Mouse (Mus musculus) neutrophil, adult 59 days (primary cell): Measurements from ENCODE around the gene Capn1. TPM values are rescaled to one million over a fixed set of nuclear protein-coding genes. Genes with fewer than 3 reads are reported as not detected.

Experiments
- total RNA-seq, 2 experiments: library from RNA; stranded (reverse); gene quantifications; 1 replicate in 1 of 2; 2 replicates in 1 of 2; pipeline ENCODE4 v1.2.4; 2023

Gene Capn1
- total RNA-seq: 100 to 1,000 TPM; 247 to 265 TPM

GRCm38 (mm10) chr19:6015511-6016315 is at the start of gene Capn1:
Capn1 (minus strand) TSS chr19:6015897.

GRCm38 (mm10) chr19:6061021-6061533 is 45.4 kb upstream of the Capn1 start, which contains the start of gene Znhit2:
Znhit2 (plus strand) TSS chr19:6061192.

GRCm38 (mm10) chr19:6057313-6058096 is 41.8 kb upstream of the Capn1 start, which contains the start of the genes Mrpl49 and Fau:
Mrpl49 (minus strand) TSS chr19:6057785.
Fau (plus strand) TSS chr19:6057844.

GRCm38 (mm10) chr19:6046294-6047153 is 30.8 kb upstream of the Capn1 start, which contains the start of gene Syvn1:
Syvn1 (plus strand) TSS chr19:6046576.

GRCm38 (mm10) chr19:5986043-5986442 is 29.7 kb downstream of the Capn1 start, which contains the start of gene Slc22a20:
Slc22a20 (minus strand) TSS chr19:5986143.

GRCm38 (mm10) chr19:5963883-5964562 is 51.7 kb downstream of the Capn1 start, which contains the start of gene Pola2:
Pola2 (minus strand) TSS chr19:5964202.

Other genes with a start within 250 kb of the Capn1 start
- gene Scyl1, start 244.5 kb downstream of the Capn1 start, total RNA-seq: 10 to 100 TPM; 53.8 to 62.1 TPM
- 10 to 100 TPM; 56.7 to 60.3 TPM for gene Frmd8, start 140.6 kb downstream of the Capn1 start, total RNA-seq
- 10 to 100 TPM; 54.1 to 58.0 TPM for gene Slc25a45, start 138.1 kb downstream of the Capn1 start, total RNA-seq
- 1 to 10 TPM; 1.6 to 2.0 TPM for gene Tigd3, start 121.7 kb downstream of the Capn1 start, total RNA-seq
- gene Dpf2, start 102.9 kb downstream of the Capn1 start, total RNA-seq: 100 to 1,000 TPM; 109 to 122 TPM
- gene Cdc42ep2, start 91.1 kb downstream of the Capn1 start, total RNA-seq: 1 to 10 TPM; 4.5 to 5.0 TPM
- 10 to 100 TPM; 30.9 to 35.0 TPM for gene Pola2, start 51.7 kb downstream of the Capn1 start, total RNA-seq
- 1 to 10 TPM; 2.0 to 2.5 TPM for gene Slc22a20, start 29.8 kb downstream of the Capn1 start, total RNA-seq
- gene Syvn1, start 30.7 kb upstream of the Capn1 start, total RNA-seq: 10 to 100 TPM; 45.6 to 51.2 TPM
- 10 to 100 TPM; 15.8 to 16.7 TPM for gene Mrpl49, start 41.9 kb upstream of the Capn1 start, total RNA-seq
- gene Fau, start 41.9 kb upstream of the Capn1 start, total RNA-seq: 1,000 to 10,000 TPM; 1,540 to 1,651 TPM
- gene Znhit2, start 45.3 kb upstream of the Capn1 start, total RNA-seq: 10 to 100 TPM; 11.2 to 11.7 TPM
- gene Tm7sf2, start 52.5 kb upstream of the Capn1 start, total RNA-seq: 1 to 10 TPM; 9.6 to 9.7 TPM
- gene Vps51, start 61.3 kb upstream of the Capn1 start, total RNA-seq: 10 to 100 TPM; 70.3 to 87.1 TPM
- gene Tmem262, start 64.1 kb upstream of the Capn1 start, total RNA-seq: not detected
- under 1 TPM in 1 of 2 experiments, not detected in 1; 0.71 TPM for gene Gm28374, start 66.4 kb upstream of the Capn1 start, total RNA-seq
- gene Zfpl1, start 69.1 kb upstream of the Capn1 start, total RNA-seq: 10 to 100 TPM; 38.5 to 39.7 TPM
- 10 to 100 TPM; 26.1 to 30.9 TPM for gene Cdca5, start 69.1 kb upstream of the Capn1 start, total RNA-seq
- gene AC131692.1, start 78.5 kb upstream of the Capn1 start, total RNA-seq: 1 to 10 TPM; 1.1 to 1.9 TPM
- gene Naaladl1, start 89.9 kb upstream of the Capn1 start, total RNA-seq: under 1 TPM; 0.49 to 0.60 TPM
- gene Sac3d1, start 102.8 kb upstream of the Capn1 start, total RNA-seq: 1 to 10 TPM; 5.2 to 6.0 TPM
- gene Snx15, start 112.4 kb upstream of the Capn1 start, total RNA-seq: 10 to 100 TPM; 13.6 to 17.3 TPM
- under 1 TPM in 1 of 2 experiments, not detected in 1; 0.42 TPM for gene Batf2, start 125.1 kb upstream of the Capn1 start, total RNA-seq
- 10 to 100 TPM; 11.0 to 12.8 TPM for gene Arl2, start 125.7 kb upstream of the Capn1 start, total RNA-seq
- not detected for gene Majin, start 168.5 kb upstream of the Capn1 start, total RNA-seq
- gene Gpha2, start 210.5 kb upstream of the Capn1 start, total RNA-seq: not detected
- gene Ppp2r5b, start 220.0 kb upstream of the Capn1 start, total RNA-seq: 10 to 100 TPM; 14.6 to 20.9 TPM
- 100 to 1,000 TPM; 186 to 206 TPM for gene Atg2a, start 225.8 kb upstream of the Capn1 start, total RNA-seq